Comparison of ENCODE assay signal across 20 mouse cellular contexts in genomic region chr7:120743366-120744351, GRCm38 (mm10). TPM values are rescaled to one million over a fixed set of nuclear protein-coding genes. Genes with fewer than 3 reads are reported as not detected.
A peak's percentile ranks its signal among the peaks of the same experiment; 100 is the strongest.
DNase-seq lines count a peak whose midpoint lies in the region; ATAC-seq and TF ChIP-seq lines count a peak whose summit lies in the region.
"Had no signal": no experiment of that assay in that cellular context is flagged by ENCODE, and none has a peak within 500 bp of the region (broad histone marks: within the 10 kb centered on the region; RNA-seq: fewer than 3 reads in every experiment).

No protein-coding gene starts in this region.

- H3K9ac ChIP-seq in heart, adult 2 months (ENCODE audit: low read depth, low read length): no peak overlapping the region
- H3K9ac ChIP-seq in CH12.LX (ENCODE audit: insufficient read depth, low read depth): no peak overlapping the region
- no peak overlapping the region for H3K9ac ChIP-seq in forebrain, embryonic 13.5 days
- H3K9ac ChIP-seq: hindbrain, embryonic 12.5 days; midbrain, embryonic 12.5 days; neural tube, embryonic 12.5 days; stomach, embryonic 15.5 days had no signal

- no peaks in the 10 kb centered on the region for H3K79me3 ChIP-seq in C2C12 (ENCODE audit: low read depth)

- no peak for TF ChIP-seq POLR2A in heart, adult 2 months (IDR thresholded peaks at IDR 0.05; ENCODE audit: insufficient read depth, low read depth, low read length)
- no peak for TF ChIP-seq POLR2A in CH12.LX (IDR thresholded peaks at IDR 0.05; ENCODE audit: low read depth, low read length)

- in situ Hi-C loops in CH12.LX (cut with MboI; ENCODE audit: low pct_ligation_motif_present, low pct_unique_long_range_greater_than_20kb, low sequenced_read_pairs): no loop called here

- dilution Hi-C loops in CH12.LX (cut with MboI; ENCODE audit: extremely low pct_ligation_motif_present, extremely low pct_unique_long_range_greater_than_20kb, low sequenced_read_pairs): no loop called here

- H3K79me2 ChIP-seq in heart, adult 2 months (replicated peaks; ENCODE audit: control insufficient read depth, insufficient read depth, low read length): no peaks in the 10 kb centered on the region
- H3K79me2 ChIP-seq in C2C12 (ENCODE audit: control insufficient read depth, insufficient read depth): no peaks in the 10 kb centered on the region
- H3K79me2 ChIP-seq in CH12.LX (replicated peaks; ENCODE audit: control insufficient read depth, extremely low read depth, insufficient read depth, poor library complexity, severe bottlenecking): no peaks in the 10 kb centered on the region

- peaks cover 12% of the 10 kb centered on the region for H3K36me3 ChIP-seq in heart, adult 2 months (ENCODE audit: control insufficient read depth, insufficient read depth, low read length)
- H3K36me3 ChIP-seq in C2C12 (ENCODE audit: control insufficient read depth, insufficient read depth) (no peaks in the 10 kb centered on the region), CH12.LX (replicated peaks in 1 of 2; ENCODE audit: control insufficient read depth in 1 of 2, insufficient read depth in 1 of 2, low read length in 1 of 2) (no peaks in the 10 kb centered on the region)
- H3K36me3 ChIP-seq in forebrain, embryonic 13.5 days (ENCODE audit: poor library complexity, severe bottlenecking): no peaks in the 10 kb centered on the region
- H3K36me3 ChIP-seq: hindbrain, embryonic 12.5 days; midbrain, embryonic 12.5 days; neural tube, embryonic 12.5 days; stomach, embryonic 15.5 days had no signal

- no peak for TF ChIP-seq EP300 in heart, adult 2 months (IDR thresholded peaks at IDR 0.05; ENCODE audit: insufficient read depth, low read depth, low read length)
- no peak for TF ChIP-seq EP300 in CH12.LX (IDR thresholded peaks at IDR 0.05; ENCODE audit: low read length)

- peaks cover 23% of the 10 kb centered on the region for H3K4me1 ChIP-seq in heart, adult 2 months (ENCODE audit: control insufficient read depth, insufficient read depth, low read length)
- H3K4me1 ChIP-seq in CH12.LX (ENCODE audit: control insufficient read depth in 1 of 2, insufficient read depth in 2 of 2): no peaks in the 10 kb centered on the region
- H3K4me1 ChIP-seq in forebrain, embryonic 13.5 days: peaks cover 29% of the 10 kb centered on the region

- H3K9me3 ChIP-seq in CH12.LX (replicated peaks; ENCODE audit: low read length): no peaks in the 10 kb centered on the region
- no peaks in the 10 kb centered on the region for H3K9me3 ChIP-seq in forebrain, embryonic 13.5 days (replicated peaks)
- H3K9me3 ChIP-seq: hindbrain, embryonic 12.5 days; midbrain, embryonic 12.5 days; neural tube, embryonic 12.5 days; stomach, embryonic 15.5 days had no signal

- TF ChIP-seq RAD21 in CH12.LX (IDR thresholded peaks at IDR 0.05; ENCODE audit: low read depth, low read length): no peak

- no peak for DNase-seq in heart, adult 2 months
- DNase-seq in heart, adult 9 months (ENCODE audit: low spot score in 2 of 2): no peak
- no peak for DNase-seq in CH12.LX (ENCODE audit: extremely low read depth)
- DNase-seq in frontal cortex, adult 2 months (ENCODE audit: extremely low spot score in 1 of 2, low spot score in 1 of 2): no peak
- no peak for DNase-seq in cerebellum, adult 9-10 months
- no peak for DNase-seq in left cerebral cortex, adult 2 months (ENCODE audit: extremely low spot score in 1 of 2, low spot score in 2 of 2)
- DNase-seq: cerebellum, adult 11-12 months; cerebellum, postnatal 36 days; gastrocnemius, postnatal 10 days; heart, postnatal 14 days; left cerebral cortex, postnatal 4 days; liver had no signal

- no peak overlapping the region for H3ac ChIP-seq in C2C12 (ENCODE audit: control insufficient read depth, insufficient read length, low read depth)

- H3K27ac ChIP-seq in heart, adult 2 months: peak overlapping the region; percentile 5; the same call in 1 of the 2 replicates
- H3K27ac ChIP-seq in CH12.LX (ENCODE audit: insufficient read depth, low read depth): no peak overlapping the region
- H3K27ac ChIP-seq in forebrain, embryonic 13.5 days: no peak overlapping the region
- no peak overlapping the region for H3K27ac ChIP-seq in left cerebral cortex, adult 2 months
- H3K27ac ChIP-seq: hindbrain, embryonic 12.5 days; midbrain, embryonic 12.5 days; neural tube, embryonic 12.5 days; stomach, embryonic 15.5 days had no signal

- no peak overlapping the region for H3K4me3 ChIP-seq in heart, adult 2 months
- H3K4me3 ChIP-seq in C2C12 (ENCODE audit: insufficient read depth, poor library complexity, severe bottlenecking): no peak overlapping the region
- H3K4me3 ChIP-seq in CH12.LX (replicated peaks in 1 of 3; ENCODE audit: low read depth in 2 of 3, low read length in 2 of 3, poor library complexity in 1 of 3): no peak overlapping the region
- H3K4me3 ChIP-seq in forebrain, embryonic 13.5 days: no peak overlapping the region
- H3K4me3 ChIP-seq in left cerebral cortex, adult 2 months: no peak overlapping the region
- H3K4me3 ChIP-seq: hindbrain, embryonic 12.5 days; midbrain, embryonic 12.5 days; neural tube, embryonic 12.5 days; stomach, embryonic 15.5 days had no signal

- H3K4me2 ChIP-seq in CH12.LX (ENCODE audit: insufficient read depth, low read depth, poor library complexity, severe bottlenecking): no peak overlapping the region
- H3K4me2 ChIP-seq in forebrain, embryonic 13.5 days: no peak overlapping the region
- H3K4me2 ChIP-seq: hindbrain, embryonic 12.5 days; midbrain, embryonic 12.5 days; neural tube, embryonic 12.5 days; stomach, embryonic 15.5 days had no signal

- intact Hi-C loops in heart, adult 2 months (cut with DNase I): loop anchor here (2.0 kb wide), 1 partner anchor 15 kb away; no protein-coding TSS in a partner anchor
- intact Hi-C loops in left cerebral cortex, adult 2 months (cut with DNase I): no loop called here

- H3K27me3 ChIP-seq in heart, adult 2 months (ENCODE audit: control insufficient read depth, insufficient read depth, low read length): no peaks in the 10 kb centered on the region
- H3K27me3 ChIP-seq in C2C12 (ENCODE audit: control insufficient read depth, insufficient read depth, insufficient read length) (peaks cover 11% of the 10 kb centered on the region), CH12.LX (replicated peaks) (peaks cover 7% of the 10 kb centered on the region)
- H3K27me3 ChIP-seq in forebrain, embryonic 13.5 days: no peaks in the 10 kb centered on the region
- H3K27me3 ChIP-seq: hindbrain, embryonic 12.5 days; midbrain, embryonic 12.5 days; neural tube, embryonic 12.5 days; stomach, embryonic 15.5 days had no signal

- ATAC-seq in forebrain, embryonic 13.5 days: peak; percentile 67; the same call in 1 of the 2 replicates
- ATAC-seq: inflammation-experienced regulatory T-cells, adult 6 months; lung, postnatal 0 days had no signal

- 70% methylated on average over 14 of the region's 14 CpGs for WGBS in heart, adult 2 months
- WGBS in forebrain, embryonic 13.5 days: 52% methylated on average over 14 of the region's 14 CpGs

- no peak for TF ChIP-seq CTCF in heart, adult 2 months (IDR thresholded peaks at IDR 0.05)
- TF ChIP-seq CTCF in C2C12 (IDR thresholded peaks at IDR 0.05; ENCODE audit: control insufficient read depth, insufficient read depth, insufficient read length): no peak
- TF ChIP-seq CTCF in CH12.LX (conservative IDR thresholded peaks at IDR 0.05 in 1 of 2, IDR thresholded peaks at IDR 0.05 in 1 of 2; ENCODE audit: low read depth in 2 of 2, low read length in 2 of 2): no peak
- TF ChIP-seq CTCF in left cerebral cortex, adult 2 months (IDR thresholded peaks at IDR 0.05): no peak

TF ChIP-seq in C2C12, 6 proteins besides CTCF, POLR2A, EP300 and RAD21:
- peak; percentile 4 for TF ChIP-seq USF1 (IDR thresholded peaks at IDR 0.05; ENCODE audit: low read depth)
- no peak for TF ChIP-seq MYOD1 (IDR thresholded peaks at IDR 0.05; ENCODE audit: control insufficient read depth, insufficient read length, low read depth)

TF ChIP-seq in CH12.LX, 34 proteins besides CTCF, POLR2A, EP300 and RAD21:
- TF ChIP-seq USF2 (conservative IDR thresholded peaks at IDR 0.05; ENCODE audit: low read depth, low read length) (peak; percentile 37; the same call in 1 of the 2 replicates), JUND (conservative IDR thresholded peaks at IDR 0.05; ENCODE audit: low read depth, low read length) (no peak), BHLHE40 (IDR thresholded peaks at IDR 0.05; ENCODE audit: low read depth, low read length) (peak; percentile 35), MYC (IDR thresholded peaks at IDR 0.05; ENCODE audit: low read depth, low read length) (no peak), USF1 (IDR thresholded peaks at IDR 0.05; ENCODE audit: low read depth, low read length) (peak; percentile 33)

RNA-seq across cellular contexts. Expression of gene Vwa3a, which starts 4.5 kb away (rescaled TPM):
- total RNA-seq in heart, adult 2 months (2021): 1 to 10 TPM; 3.1 to 5.0 TPM
- 4.5 and 7.9 TPM in 2 replicates for polyA plus RNA-seq in heart, adult 2 months (2012; rRNA removed)
- 0.02 TPM for polyA plus RNA-seq in C2C12 (2012; fragmentation: generic; extraction: Trizol)
- total RNA-seq in CH12.LX (2012; rRNA removed): not detected in 2 replicates
- total RNA-seq in CH12.LX (2014; rRNA removed): not detected in 2 replicates
- polyA plus RNA-seq in CH12.LX (2012; ENCODE audit: insufficient read length, low read depth): not detected in 2 replicates
- polyA plus RNA-seq in forebrain, embryonic 13.5 days (2015; fragmentation: Nextera tagmentation; extraction: Ambion mirVana): 0.84 TPM in 2 replicates
- polyA plus RNA-seq in frontal cortex, adult 2 months (2012; rRNA removed): 9.5 and 11.2 TPM in 2 replicates
- 10 to 100 TPM; 12.7 to 14.8 TPM for total RNA-seq in left cerebral cortex, adult 2 months (2021)
- polyA plus RNA-seq: inflammation-experienced regulatory T-cells, adult 6 months had no signal
